Mouse (Mus musculus): ENCODE results near the gene Raph1.

The Raph1 gene

DNA sequence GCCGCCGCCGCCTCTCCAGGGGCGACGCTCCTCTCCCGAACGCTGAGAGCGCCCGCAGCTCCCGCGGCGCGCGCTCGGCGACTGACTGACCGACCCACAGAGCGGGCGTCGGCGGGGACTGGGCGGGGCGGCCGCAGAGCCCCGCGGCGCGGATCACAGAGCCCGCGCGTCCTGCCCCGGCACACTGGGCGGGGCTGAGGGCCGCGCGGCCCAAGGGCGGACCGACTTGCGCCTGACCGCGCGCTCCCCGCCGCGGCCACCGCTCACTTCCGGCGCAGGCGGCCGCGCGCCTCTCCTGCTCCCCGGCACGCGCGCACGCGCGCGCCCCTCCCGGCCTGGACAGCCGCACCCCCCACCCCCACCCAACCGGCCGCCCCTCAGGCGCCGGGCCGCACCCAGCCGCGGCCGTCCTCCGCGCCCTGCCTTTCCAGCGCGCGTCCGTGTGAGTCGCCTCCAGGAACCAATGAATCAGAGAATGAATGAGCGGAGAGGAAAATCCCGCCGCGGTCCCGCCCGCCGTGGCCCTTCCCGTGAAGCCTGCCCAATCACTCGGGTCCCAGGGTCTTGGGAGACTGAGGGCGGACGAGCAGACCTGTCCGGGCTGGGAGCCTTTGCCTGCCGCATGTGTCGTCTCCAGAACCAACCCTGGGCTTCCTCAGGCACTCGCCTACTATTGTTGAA lies at the start of gene Raph1:
Raph1 (minus strand) TSS at position 474 of the 681 bp plus-strand sequence.
- peak in 1 of 2 experiments; percentile 6 for DNase-seq (ENCODE audit: low read depth in 2 of 2, low spot score in 2 of 2)

DNA sequence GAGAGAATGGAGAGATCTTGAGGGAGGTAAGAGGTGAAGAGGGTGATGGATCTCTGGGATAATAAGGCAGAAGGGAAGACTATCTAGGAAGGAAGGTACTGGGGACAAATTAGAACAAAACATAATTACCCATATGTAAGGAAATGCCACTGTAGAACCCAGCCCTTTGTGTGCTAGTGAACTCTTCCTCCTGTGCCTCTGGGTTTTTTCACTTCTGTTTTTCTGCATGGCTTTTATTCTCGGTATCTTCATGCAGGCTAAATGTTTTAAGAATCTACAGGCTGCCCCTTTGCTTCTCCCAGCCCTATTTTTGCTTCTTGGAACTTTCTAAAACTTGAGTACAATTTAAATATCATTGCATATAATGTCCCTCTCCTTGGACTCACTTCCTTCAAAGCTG lies 48.8 kb upstream of the Raph1 start:
- no peak for DNase-seq (ENCODE audit: low read depth in 2 of 2, low spot score in 2 of 2)

DNA sequence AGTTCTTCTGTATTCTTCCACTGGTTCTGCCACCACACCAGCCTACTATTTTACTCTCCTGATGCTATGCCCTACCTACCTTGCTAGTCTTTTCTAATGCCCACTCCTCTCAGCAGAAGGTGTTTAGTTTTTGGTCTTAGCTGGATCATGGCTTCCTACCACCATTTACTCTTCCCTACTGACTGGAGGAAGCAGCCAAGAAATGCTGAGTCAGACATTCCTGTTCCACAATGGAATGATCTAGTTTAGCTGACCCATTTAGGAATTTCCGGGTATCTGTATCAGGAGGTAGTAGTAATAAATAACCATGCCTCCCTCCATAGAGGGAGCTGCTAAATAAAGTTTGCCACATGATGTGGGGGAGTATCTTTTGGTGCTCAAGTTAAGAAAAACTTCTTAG lies 48.0 kb upstream of the Raph1 start:
- no peak for DNase-seq (ENCODE audit: low read depth in 2 of 2, low spot score in 2 of 2)

DNA sequence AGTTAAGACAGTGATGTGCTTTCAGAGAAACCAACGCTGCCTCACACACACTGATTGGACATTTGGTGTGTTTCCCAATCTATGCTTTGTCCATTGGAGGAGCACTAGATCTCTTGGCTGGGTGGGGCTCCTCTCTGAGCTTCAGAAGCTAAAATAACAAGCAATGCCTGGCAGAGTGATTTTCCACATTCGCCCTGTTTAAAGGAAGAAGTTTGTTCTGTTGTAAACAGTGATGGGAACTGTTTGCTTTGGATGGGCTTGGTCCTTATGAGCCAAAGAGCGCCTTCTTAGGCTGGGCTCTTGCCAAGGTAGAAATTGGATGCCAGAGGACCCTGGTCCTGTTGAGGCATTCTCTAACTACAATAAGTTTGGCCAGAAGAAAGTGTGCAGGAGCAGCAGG lies 45.1 kb upstream of the Raph1 start:
- no peak for DNase-seq (ENCODE audit: low read depth in 2 of 2, low spot score in 2 of 2)

DNA sequence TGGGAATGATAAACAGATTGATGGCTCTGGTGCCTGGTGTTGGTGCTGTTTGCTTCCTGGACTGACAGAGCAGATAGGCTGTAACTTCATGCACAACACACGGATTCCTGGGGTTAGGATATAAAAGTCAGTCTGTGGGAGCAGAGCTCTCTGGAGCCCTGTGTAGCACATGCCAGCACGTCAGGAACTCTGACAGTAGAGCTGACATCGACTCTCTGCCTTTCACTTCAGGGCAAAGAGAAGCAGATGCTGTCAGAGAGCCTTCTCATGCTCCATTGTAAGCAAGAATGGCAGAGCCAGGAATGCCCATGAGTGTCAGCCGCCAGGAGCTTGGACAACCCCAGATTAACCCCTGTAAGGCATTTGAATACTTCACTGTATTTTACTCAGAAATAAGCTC lies 43.7 kb upstream of the Raph1 start:
- DNase-seq (ENCODE audit: low read depth in 2 of 2, low spot score in 2 of 2): no peak

DNA sequence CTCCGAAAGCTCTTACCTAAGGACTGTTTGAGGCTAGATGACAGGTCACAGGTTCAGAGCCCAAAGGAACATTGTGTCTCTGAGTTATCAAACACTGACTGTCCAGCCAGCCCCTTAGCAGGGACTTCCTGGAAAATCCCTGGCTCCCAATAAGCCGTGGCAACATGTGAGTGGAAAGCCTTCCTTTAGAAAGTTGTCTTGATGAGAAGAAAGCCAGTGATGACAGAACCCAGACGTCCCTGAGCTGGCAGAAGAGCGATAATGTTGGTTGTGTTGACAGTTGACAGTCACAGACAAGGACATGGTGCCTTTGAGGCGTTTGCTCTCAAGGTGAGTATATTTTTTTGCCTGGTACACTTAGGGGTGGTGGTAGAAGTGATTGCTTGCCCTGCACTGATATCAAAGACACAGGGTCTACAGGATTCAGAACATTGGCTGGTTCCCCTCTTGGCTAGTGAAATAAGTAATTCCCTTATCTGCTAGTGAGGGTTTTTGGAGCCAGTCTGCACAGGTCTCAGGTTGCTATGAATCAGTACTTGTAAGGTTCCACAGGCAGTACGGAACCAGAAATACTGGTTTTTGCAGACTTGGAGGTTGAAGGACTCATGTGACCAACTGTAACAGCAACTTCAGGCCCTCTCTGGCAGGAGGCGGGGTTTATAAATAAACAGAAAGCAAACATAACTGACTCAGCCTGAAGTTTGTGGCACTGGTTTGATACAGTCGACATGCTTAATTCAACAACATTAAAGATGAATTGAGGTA lies 42.3 kb upstream of the Raph1 start:
- no peak for DNase-seq (ENCODE audit: low read depth in 2 of 2, low spot score in 2 of 2)

DNA sequence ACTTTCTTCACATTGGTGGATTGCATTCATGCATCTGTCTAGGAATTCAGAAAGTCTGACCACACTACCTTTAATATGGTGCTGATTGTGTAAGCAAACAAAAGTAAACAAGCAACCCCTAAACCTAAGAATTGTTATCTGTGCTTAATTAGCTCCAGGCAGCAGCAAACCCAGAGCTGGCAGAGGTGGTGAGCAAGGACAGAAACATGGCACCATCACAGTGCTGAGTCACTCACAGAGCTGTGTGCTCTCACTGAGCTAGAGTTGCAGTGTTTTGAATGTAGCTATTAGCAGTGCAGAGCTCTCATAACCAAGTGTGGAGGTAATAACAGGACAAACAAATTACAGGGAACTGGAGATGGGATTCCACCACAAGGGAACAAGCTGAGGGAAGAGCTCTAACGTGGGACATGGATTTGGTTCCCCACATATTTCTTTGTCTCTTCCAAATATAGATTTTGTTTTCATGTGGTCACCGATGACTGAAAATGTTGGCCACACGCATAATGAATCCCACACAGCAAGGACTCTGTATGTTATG lies 37.6 kb upstream of the Raph1 start:
- DNase-seq (ENCODE audit: low read depth in 2 of 2, low spot score in 2 of 2): no peak

DNA sequence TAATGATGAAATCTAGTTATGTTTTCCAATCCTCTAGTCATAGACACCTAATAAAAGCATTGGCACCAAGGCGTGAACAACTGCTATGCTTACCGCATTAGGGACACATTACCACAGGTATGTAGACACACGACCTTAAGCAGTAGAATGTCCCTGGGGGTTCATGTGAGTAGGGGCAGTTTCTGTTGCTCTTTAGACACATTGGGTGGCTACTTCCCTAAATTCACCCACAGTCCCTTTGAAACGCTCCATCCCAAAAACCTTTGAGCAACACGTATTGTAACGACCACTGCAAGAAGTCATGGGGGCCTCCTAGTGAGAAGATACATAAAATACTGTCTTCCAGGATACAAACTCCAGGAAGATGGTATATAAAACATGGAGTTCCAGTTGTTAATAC lies 33.8 kb upstream of the Raph1 start:
- DNase-seq (ENCODE audit: low read depth in 2 of 2, low spot score in 2 of 2): no peak

DNA sequence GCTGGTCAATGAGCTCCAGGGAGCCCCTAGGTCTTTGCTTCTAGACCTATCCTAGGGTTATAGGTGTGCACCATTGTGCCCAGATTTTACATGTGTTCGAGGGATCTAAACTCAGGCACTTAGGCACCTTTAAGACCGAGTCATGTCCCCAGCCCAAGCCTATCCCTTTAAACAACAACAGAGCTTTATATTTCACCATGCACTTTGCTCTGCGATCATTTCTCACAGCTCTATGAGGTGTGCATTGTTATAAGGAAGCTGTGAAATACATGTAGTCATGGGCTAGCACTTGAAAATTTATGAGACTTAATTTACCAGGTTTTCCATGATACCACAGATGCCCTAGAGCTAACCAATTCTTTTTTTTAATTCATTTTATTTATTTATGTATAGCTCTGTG lies 33.0 kb upstream of the Raph1 start:
- DNase-seq (ENCODE audit: low read depth in 2 of 2, low spot score in 2 of 2): no peak

DNA sequence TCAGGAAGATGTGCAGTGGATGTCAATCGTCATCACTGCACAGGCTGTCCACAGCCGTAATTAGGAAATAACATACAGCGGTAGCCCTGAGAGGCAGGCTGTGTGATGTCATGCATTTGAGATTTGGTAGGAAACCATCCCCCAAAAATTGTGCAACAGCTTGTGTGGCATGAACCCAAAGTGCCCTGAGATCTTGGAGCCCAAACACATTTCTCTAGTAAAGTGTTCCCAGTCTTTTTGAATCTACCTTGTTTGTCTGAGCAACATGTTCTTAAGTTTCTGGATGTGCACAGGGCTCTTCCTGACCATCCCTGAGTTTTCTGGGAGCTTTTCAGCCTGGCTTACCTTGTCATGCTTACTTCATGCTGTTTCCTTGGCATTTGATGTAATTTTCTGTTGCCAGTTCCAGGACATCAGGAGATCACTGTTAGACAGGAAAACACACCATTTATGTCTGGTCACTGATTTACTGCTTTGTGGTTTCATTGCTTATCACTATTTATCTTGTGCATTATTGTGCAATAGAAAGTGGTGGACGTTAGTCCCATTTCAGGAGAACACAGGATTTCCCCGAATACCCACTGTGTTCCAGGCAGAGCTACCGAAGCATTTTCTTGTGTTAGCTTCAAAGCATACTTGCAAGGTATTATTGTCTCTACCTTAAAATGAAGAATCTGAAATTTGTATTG lies 32.3 kb upstream of the Raph1 start:
- DNase-seq (ENCODE audit: low read depth in 2 of 2, low spot score in 2 of 2): no peak

DNA sequence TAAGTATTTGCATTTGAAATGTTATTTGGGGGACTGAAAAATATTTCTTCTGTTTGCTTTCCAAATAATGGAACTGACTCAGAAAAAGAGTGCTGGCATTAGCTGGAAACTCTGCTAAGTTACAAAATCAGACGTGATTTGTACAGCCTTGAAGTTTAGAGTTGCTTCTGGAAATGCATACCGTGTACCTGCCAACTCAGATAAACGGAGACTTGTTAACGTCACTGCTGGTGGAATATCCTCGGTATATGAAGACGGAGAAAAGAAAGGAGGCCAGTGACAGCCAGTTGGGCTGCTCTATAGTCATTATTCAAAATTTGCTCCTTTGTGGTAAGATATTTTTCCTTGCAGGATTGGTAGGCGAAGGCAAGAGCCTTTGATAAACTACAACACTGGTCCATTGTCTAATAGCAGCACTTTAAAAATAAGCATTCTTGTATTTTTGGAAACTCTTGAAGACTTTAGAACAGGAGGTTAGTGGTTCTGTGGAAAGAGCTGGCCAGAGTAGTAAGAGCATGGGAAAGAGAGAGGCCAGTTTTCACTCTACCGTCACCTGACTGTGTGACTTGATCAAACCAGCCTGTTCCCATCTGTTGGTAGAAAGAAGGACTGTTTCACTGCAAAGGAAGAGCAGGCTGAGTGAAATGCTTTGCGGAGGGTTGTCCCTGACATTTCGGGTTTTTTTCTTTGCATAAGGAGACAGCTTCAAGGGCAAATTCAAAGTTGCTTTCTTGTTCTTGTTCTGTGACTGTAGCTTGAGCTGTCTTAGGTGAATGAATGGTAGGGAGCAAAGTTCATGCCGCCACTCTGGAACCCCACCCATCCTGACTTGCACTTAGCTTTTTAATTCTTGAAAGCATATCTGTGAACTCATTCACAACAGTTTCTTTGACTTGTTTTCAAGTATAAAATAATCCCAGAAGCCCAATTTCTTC lies 29.7 kb upstream of the Raph1 start:
- no peak for DNase-seq (ENCODE audit: low read depth in 2 of 2, low spot score in 2 of 2)

DNA sequence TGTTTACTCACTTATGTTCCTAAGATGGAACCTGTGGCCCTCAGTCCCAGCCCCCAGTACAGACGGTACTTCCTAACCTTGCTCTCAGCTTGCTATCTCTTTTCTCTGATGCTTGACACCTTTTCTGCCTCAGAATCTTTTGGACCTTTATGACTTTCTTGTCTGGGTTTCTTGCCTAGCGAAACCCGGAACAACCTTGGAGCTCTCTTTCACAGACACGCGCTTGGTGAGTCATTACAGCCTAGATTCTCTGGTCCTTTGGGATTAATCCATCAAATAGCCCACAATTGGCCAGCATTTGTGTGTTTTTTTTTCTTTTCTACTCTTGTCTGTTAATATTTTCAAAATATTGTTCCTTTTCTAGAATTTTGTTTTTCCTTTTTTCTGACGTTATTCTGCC lies 26.2 kb upstream of the Raph1 start:
- no peak for DNase-seq (ENCODE audit: low read depth in 2 of 2, low spot score in 2 of 2)

DNA sequence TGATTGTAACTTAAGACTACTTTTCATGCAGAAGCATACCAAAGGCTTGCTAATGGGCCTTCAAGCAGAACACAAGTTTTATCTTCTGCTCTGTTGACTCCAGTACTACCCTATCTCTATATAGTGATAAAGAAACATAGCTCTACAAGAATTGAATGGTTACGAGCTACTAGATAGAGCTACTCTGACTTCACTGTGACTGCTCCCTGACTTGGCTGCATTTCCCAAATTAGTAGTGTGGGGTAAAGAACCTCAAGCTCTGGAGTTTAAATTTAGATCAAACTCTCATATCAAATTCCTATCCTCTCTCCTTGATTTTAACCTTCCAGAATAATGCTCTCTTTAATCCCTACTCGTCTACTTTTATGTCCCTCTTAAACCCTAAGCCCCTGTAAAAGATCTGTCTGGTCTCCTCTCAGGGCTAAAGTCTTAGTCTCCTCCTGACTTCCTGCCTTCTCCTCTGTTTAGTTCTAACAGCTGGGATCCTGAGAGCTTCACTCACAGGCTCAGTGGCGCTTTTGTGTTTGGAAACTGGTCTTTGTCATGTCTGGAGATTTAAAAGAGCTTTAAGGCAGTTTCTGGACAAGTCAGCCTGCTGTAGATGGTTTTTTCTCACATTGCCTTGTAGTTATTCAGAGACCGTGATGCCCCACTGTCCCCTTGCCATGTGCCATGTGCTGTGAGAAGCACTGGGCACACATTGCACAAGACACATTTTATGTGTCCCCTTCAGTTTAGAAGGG lies 22.2 kb upstream of the Raph1 start:
- no peak for DNase-seq (ENCODE audit: low read depth in 2 of 2, low spot score in 2 of 2)

DNA sequence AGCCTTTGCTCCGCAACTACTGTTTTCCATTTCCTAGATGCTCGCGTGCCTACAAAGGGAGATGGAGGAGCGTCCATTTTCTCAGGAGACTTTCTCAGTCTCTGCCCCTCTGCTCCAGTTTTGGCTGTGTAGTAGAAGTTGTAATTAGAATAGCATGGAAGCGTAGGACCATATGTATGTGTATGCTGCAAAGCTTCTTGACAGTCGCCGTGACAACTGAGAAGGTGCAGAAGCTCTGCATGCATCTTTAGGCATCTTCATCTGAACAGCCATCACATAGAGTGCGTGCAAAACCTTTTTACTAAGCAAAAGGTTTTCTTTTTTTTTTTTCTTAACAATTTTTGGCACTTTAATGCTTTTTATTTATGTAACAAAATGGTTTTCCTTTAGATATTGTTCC lies 14.1 kb upstream of the Raph1 start:
- DNase-seq (ENCODE audit: low read depth in 2 of 2, low spot score in 2 of 2): no peak

DNA sequence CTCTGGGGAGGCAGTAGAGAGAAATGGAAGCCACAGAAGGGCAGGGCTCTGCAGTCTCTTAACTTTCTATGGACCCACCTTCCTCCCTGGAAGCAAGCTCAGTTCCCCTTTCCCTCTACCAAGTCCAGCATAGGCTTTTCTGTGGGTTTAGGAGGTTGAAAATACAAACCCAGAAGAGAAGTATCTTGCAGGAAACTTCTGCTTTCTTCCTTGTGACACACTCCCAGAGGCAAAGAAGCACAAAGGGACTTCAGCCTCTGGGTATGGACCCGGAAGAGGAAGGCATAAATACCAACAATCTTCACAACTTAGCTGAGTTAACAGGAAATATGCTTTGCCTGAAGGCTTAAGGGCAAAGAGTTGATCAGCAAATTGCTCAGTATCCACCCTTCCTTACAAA lies 13.0 kb upstream of the Raph1 start:
- DNase-seq (ENCODE audit: low read depth in 2 of 2, low spot score in 2 of 2): no peak

DNA sequence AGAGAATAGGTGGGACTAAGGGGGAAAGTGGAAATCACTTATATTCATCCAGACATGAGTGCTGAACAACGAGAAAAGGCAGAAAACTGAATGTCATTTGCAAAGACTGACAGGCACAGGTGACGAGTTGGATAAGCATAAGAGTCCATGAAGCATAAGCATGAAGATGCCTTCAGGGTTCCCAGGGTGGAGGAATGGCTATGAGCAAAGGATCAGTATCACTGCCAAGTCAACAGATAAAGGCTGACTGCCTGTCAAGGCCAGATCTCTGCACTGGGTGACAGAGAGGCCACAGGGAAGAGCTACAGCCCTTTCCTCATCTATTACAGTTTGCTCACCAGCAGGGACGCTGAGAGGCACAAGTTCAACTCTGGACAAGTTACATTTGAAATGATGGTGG lies 5.8 kb upstream of the Raph1 start:
- DNase-seq (ENCODE audit: low read depth in 2 of 2, low spot score in 2 of 2): no peak

DNA sequence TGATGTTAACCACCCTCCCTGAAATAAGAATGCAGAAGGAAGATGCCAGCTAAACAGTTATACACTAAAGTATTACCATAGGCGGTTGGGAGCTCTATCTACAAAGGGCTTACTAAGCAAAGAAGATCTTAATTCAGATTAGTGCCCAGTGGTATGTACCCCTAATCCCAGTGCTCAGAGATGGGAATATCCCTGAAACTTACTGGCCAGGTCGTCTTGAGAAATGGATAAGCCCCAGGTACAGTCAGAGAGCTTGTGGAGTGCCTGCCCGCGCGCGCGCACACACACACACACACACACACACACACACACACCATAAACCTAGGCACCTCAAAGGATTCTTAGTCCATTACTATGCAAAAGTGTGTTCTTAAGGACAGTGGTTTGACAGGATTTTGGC lies 2.8 kb upstream of the Raph1 start:
- no peak for DNase-seq (ENCODE audit: low read depth in 2 of 2, low spot score in 2 of 2)

DNA sequence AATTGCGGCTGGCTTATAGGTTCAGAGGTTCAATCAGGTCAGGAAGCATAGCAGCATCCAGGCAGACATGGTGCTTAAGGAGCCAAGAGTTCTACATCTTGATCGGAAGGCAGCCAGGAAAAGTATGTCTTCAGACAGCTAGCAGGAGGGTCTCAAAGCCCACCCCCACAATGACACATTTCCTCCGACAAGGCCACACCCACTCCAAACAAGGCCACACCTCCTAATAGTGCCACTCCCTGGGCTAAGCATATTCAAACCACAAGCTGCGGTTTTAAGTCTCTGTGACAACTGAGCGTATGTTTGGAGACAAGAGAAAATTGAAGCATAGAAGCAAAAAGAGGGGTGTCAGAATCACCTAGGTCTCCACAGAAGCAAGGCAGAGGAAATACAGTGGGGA lies 2.3 kb upstream of the Raph1 start:
- no peak for DNase-seq (ENCODE audit: low read depth in 2 of 2, low spot score in 2 of 2)

DNA sequence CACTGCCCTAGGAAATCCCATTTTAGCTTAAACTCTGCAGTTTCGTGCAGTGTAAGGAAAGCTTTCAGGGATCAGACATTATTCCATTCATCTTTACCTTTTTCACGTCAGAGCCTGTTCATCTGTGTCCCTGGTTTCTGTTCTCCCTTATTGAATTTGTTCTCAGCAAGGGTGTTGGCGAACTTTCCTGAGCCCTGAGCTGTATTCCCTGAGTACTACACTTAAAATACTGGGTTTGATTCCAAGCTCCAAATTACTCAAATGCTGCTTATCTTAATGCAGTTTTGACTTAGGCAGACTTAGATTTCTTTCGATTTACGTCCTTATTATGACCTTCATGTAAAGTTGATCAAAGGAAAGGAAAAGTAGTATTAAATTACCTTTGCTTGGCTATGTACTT lies 417 bp upstream of the Raph1 start:
- DNase-seq (ENCODE audit: low read depth in 2 of 2, low spot score in 2 of 2): no peak

DNA sequence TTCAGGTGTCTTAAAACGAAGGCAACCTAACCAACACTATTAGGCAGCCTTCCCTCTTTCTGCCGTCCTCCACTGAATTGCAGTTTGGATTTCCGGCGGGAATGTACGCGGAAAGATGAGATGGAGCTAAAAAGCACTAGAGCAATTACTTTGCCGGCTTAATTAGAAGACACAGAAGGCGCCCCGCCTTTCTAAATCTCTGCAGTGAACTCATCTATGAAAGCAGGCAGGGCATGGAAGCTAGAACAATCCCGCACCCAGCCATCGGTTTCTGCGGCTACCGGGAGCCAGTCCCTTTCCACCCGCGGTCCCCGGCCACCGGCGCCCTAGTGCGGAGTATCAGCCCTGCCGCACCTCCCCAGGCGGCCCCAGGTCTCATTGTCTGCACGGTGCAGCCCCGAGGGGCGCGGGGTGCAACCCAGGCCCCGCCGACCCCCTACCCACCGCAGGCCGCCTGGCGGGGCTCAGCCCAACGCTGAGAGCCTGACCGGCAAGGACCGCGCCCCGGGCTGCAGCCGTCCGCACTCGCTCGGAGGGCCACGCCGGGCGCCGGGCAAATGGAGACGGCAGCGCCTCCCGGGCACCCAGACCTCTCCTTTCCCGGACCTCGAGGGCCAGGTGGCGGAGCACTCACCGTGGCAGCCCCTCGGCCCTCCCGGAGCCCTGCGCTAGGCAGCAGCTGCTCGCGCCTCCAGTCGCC lies 823 bp downstream of the Raph1 start:
- DNase-seq (ENCODE audit: low read depth in 2 of 2, low spot score in 2 of 2): peak; percentile 7 to 18
